In the genomic region with DNA sequence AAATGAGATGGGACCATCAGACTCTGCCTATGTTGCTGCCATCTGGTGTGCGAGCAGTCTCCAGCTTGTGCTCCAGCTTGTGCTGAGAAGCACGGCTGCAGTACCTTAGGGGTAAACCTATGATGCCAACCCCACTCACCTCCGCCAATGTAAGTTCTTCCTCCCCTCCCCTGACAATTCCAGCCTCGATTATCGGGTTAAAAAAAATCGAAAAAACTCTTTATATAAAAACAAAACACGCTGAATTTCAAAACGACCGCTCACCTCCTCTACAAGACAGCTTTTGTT, we compare ENCODE assay signal across 9 mouse cellular contexts. TPM values are rescaled to one million over a fixed set of nuclear protein-coding genes. Genes with fewer than 3 reads are reported as not detected.
DNase-seq lines count a peak whose midpoint lies in the region; ATAC-seq and TF ChIP-seq lines count a peak whose summit lies in the region.
"Had no signal": no experiment of that assay in that cellular context is flagged by ENCODE, and none has a peak within 500 bp of the region (broad histone marks: within the 10 kb centered on the region; RNA-seq: fewer than 3 reads in every experiment).

No protein-coding gene starts in this region.

- peaks cover 96% of the 10 kb centered on the region for H3K27me3 ChIP-seq in forebrain, embryonic 11.5 days (ENCODE audit: control insufficient read depth, insufficient read depth, low read length)
- H3K27me3 ChIP-seq in forebrain, embryonic 10.5 days (ENCODE audit: poor library complexity, severe bottlenecking), result peaks cover 100% of the 10 kb centered on the region
- H3K27me3 ChIP-seq in lung, embryonic 14.5 days (ENCODE audit: insufficient read depth, low read length), result peaks cover 90% of the 10 kb centered on the region
- no peaks in the 10 kb centered on the region; the same call in 1 of the 2 replicates for H3K27me3 ChIP-seq in heart, embryonic 16.5 days (ENCODE audit: control insufficient read depth, insufficient read depth, low read length)
- peaks cover 97% of the 10 kb centered on the region for H3K27me3 ChIP-seq in midbrain, embryonic 14.5 days (ENCODE audit: control insufficient read depth, insufficient read depth, low read length)

- H3K4me3 ChIP-seq in forebrain, embryonic 11.5 days (ENCODE audit: low read depth, low read length), result no peak overlapping the region
- no peak overlapping the region for H3K4me3 ChIP-seq in forebrain, embryonic 10.5 days
- 0 out of 2 replicates have a peak overlapping the region, but pooled peaks have one; percentile 12 for H3K4me3 ChIP-seq in lung, embryonic 14.5 days (ENCODE audit: low read depth, low read length)
- peak overlapping the region; percentile 69 for H3K4me3 ChIP-seq in heart, embryonic 16.5 days (ENCODE audit: low read length)
- H3K4me3 ChIP-seq in midbrain, embryonic 14.5 days (replicated peaks; ENCODE audit: low read depth, low read length), result no peak overlapping the region

- peaks cover 5% of the 10 kb centered on the region; the same call in 1 of the 2 replicates for H3K4me1 ChIP-seq in forebrain, embryonic 11.5 days (replicated peaks; ENCODE audit: control insufficient read depth, insufficient read depth, low read length)
- H3K4me1 ChIP-seq in forebrain, embryonic 10.5 days, result peaks cover 16% of the 10 kb centered on the region
- H3K4me1 ChIP-seq in lung, embryonic 14.5 days (ENCODE audit: insufficient read depth), result no peaks in the 10 kb centered on the region
- H3K4me1 ChIP-seq in heart, embryonic 16.5 days (ENCODE audit: control insufficient read depth, insufficient read depth, low read length), result peaks cover 21% of the 10 kb centered on the region
- H3K4me1 ChIP-seq in midbrain, embryonic 14.5 days (ENCODE audit: control insufficient read depth, insufficient read depth, low read length), result peaks cover 2% of the 10 kb centered on the region; the same call in 1 of the 2 replicates

- no peak overlapping the region for H3K9ac ChIP-seq in forebrain, embryonic 11.5 days (ENCODE audit: low read length)
- H3K9ac ChIP-seq in lung, embryonic 14.5 days, result no peak overlapping the region
- peak overlapping the region; percentile 91 for H3K9ac ChIP-seq in heart, embryonic 16.5 days (ENCODE audit: low read length)
- no peak overlapping the region for H3K9ac ChIP-seq in midbrain, embryonic 14.5 days (replicated peaks; ENCODE audit: low read length)

- peak; percentile 55 for DNase-seq in forebrain, embryonic 11.5 days (ENCODE audit: low spot score)
- no peak for DNase-seq in forebrain, embryonic 10.5 days (ENCODE audit: extremely low spot score, low spot score)
- peak; percentile 62 for DNase-seq in lung, embryonic 14.5 days
- no peak for DNase-seq in lung, adult 18-20 months
- DNase-seq in midbrain, embryonic 14.5 days, result peak; percentile 68
- no peak for DNase-seq in layer of hippocampus, adult 11-12 months (ENCODE audit: low spot score)
- DNase-seq in gastrocnemius, adult 18-20 months (ENCODE audit: low spot score), result no peak
- DNase-seq: layer of hippocampus, adult 9-11 months had no signal

- H3K4me2 ChIP-seq in forebrain, embryonic 11.5 days (ENCODE audit: low read depth, low read length, severe bottlenecking), result no peak overlapping the region
- H3K4me2 ChIP-seq in lung, embryonic 14.5 days, result peak overlapping the region; percentile 45
- H3K4me2 ChIP-seq in heart, embryonic 16.5 days (ENCODE audit: low read depth, low read length), result peak overlapping the region; percentile 65
- no peak overlapping the region for H3K4me2 ChIP-seq in midbrain, embryonic 14.5 days (ENCODE audit: low read length)

- 0% methylated on average over 9 of the region's 9 CpGs for WGBS in forebrain, embryonic 11.5 days
- WGBS in forebrain, embryonic 10.5 days, result under 1% methylated on average over 9 of the region's 9 CpGs
- 3% methylated on average over 9 of the region's 9 CpGs for WGBS in lung, embryonic 14.5 days
- 0% methylated on average over 9 of the region's 9 CpGs for WGBS in heart, embryonic 16.5 days
- WGBS in midbrain, embryonic 14.5 days, result under 1% methylated on average over 9 of the region's 9 CpGs

- H3K36me3 ChIP-seq in forebrain, embryonic 11.5 days (ENCODE audit: control insufficient read depth, insufficient read depth, low read length), result no peaks in the 10 kb centered on the region
- H3K36me3 ChIP-seq in forebrain, embryonic 10.5 days (replicated peaks), result no peaks in the 10 kb centered on the region
- H3K36me3 ChIP-seq in lung, embryonic 14.5 days (ENCODE audit: insufficient read depth), result no peaks in the 10 kb centered on the region
- no peaks in the 10 kb centered on the region for H3K36me3 ChIP-seq in heart, embryonic 16.5 days (ENCODE audit: control insufficient read depth, insufficient read depth)
- no peaks in the 10 kb centered on the region for H3K36me3 ChIP-seq in midbrain, embryonic 14.5 days (ENCODE audit: control insufficient read depth, insufficient read depth, low read length)

- no peaks in the 10 kb centered on the region for H3K9me3 ChIP-seq in forebrain, embryonic 11.5 days (ENCODE audit: control insufficient read depth, low read length)
- no peaks in the 10 kb centered on the region for H3K9me3 ChIP-seq in forebrain, embryonic 10.5 days
- H3K9me3 ChIP-seq in lung, embryonic 14.5 days (ENCODE audit: low read depth, low read length), result no peaks in the 10 kb centered on the region
- H3K9me3 ChIP-seq in heart, embryonic 16.5 days (replicated peaks; ENCODE audit: control insufficient read depth, low read length), result no peaks in the 10 kb centered on the region
- no peaks in the 10 kb centered on the region for H3K9me3 ChIP-seq in midbrain, embryonic 14.5 days (ENCODE audit: control insufficient read depth, low read length)

- peak; percentile 35; the same call in 1 of the 2 replicates for TF ChIP-seq CTCF in lung, embryonic 14.5 days (IDR thresholded peaks at IDR 0.05; ENCODE audit: low read depth)

- H3K27ac ChIP-seq in forebrain, embryonic 11.5 days (ENCODE audit: low read depth, low read length), result no peak overlapping the region
- H3K27ac ChIP-seq in forebrain, embryonic 10.5 days, result no peak overlapping the region
- peak overlapping the region; percentile 46; the same call in 1 of the 2 replicates for H3K27ac ChIP-seq in lung, embryonic 14.5 days (ENCODE audit: low read depth)
- peak overlapping the region; percentile 98 for H3K27ac ChIP-seq in heart, embryonic 16.5 days (ENCODE audit: low read length)
- H3K27ac ChIP-seq in midbrain, embryonic 14.5 days (replicated peaks; ENCODE audit: low read depth, low read length), result no peak overlapping the region

- 0 out of 2 replicates have a peak, but pooled peaks have one; percentile 22 for ATAC-seq in forebrain, embryonic 11.5 days (replicated peaks; ENCODE audit: low FRiP score)
- no peak for ATAC-seq in lung, embryonic 14.5 days (ENCODE audit: insufficient read depth)
- ATAC-seq in heart, embryonic 16.5 days (replicated peaks; ENCODE audit: extremely low read depth, insufficient read depth, low FRiP score), result no peak
- no peak for ATAC-seq in midbrain, embryonic 14.5 days (ENCODE audit: low FRiP score, low TSS enrichment)

RNA-seq across cellular contexts. Expression of gene Hand2, which starts 12.6 kb away (rescaled TPM):
- polyA plus RNA-seq in forebrain, embryonic 11.5 days (2014; fragmentation: Nextera tagmentation; extraction: Ambion mirVana), result not detected in 2 replicates
- polyA plus RNA-seq in forebrain, embryonic 10.5 days (2016; fragmentation: Nextera tagmentation; extraction: Ambion mirVana), result not detected in 2 replicates
- 0.16 and 0.24 TPM in 2 replicates for polyA plus RNA-seq in lung, embryonic 14.5 days (2014; fragmentation: Nextera tagmentation; extraction: Ambion mirVana)
- 9.0 and 9.3 TPM in 2 replicates for polyA plus RNA-seq in heart, embryonic 16.5 days (2015; fragmentation: Nextera tagmentation; extraction: Ambion mirVana)
- not detected in 2 replicates for polyA plus RNA-seq in midbrain, embryonic 14.5 days (2014; fragmentation: Nextera tagmentation; extraction: Ambion mirVana)
- not detected for total RNA-seq in gastrocnemius, adult 18-20 months (2021)

Comparison
In these comparisons a context has a peak if more than half of its experiments do, and no peak if none do; other contexts are left out.
1. DNase-seq: peak in forebrain, embryonic 11.5 days (single experiment), lung, embryonic 14.5 days (single experiment) and midbrain, embryonic 14.5 days (single experiment); none in forebrain, embryonic 10.5 days (single experiment), lung, adult 18-20 months (0 of 2), layer of hippocampus, adult 11-12 months (single experiment) and gastrocnemius, adult 18-20 months (single experiment).
2. H3K27ac ChIP-seq: peak in lung, embryonic 14.5 days (single experiment) and heart, embryonic 16.5 days (single experiment); none in forebrain, embryonic 11.5 days (single experiment), forebrain, embryonic 10.5 days (single experiment) and midbrain, embryonic 14.5 days (single experiment).
3. H3K4me2 ChIP-seq: peak in lung, embryonic 14.5 days (single experiment) and heart, embryonic 16.5 days (single experiment); none in forebrain, embryonic 11.5 days (single experiment) and midbrain, embryonic 14.5 days (single experiment).
4. H3K4me3 ChIP-seq: peak in lung, embryonic 14.5 days (single experiment) and heart, embryonic 16.5 days (single experiment); none in forebrain, embryonic 11.5 days (single experiment), forebrain, embryonic 10.5 days (single experiment) and midbrain, embryonic 14.5 days (single experiment).